In the genomic region with DNA sequence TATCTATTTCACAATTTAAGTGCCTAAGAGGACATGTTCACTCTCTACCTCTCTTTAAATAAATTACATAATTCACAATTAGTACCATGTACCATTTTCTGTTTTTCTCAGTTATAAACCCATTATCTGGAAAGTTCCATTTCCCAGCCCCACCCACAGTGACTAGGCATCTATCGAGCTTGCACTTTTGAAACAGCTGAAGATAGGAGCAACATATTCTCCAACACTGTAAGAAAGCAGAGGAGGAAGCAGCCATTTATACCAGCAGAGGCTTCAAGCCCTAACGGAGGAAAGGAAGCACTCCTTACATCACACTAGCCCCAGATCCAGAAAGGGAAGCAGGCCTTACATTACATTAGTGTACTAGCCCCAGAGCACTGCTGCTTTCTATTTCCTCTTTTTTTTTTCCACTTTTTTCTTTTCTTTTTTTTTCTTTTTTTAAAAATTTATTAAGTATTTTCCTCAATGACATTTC, we compare ENCODE assay signal across 7 mouse cellular contexts.
A peak's percentile ranks its signal among the peaks of the same experiment; 100 is the strongest.
DNase-seq lines count a peak whose midpoint lies in the region; ATAC-seq and TF ChIP-seq lines count a peak whose summit lies in the region.

No protein-coding gene starts in this region.

- H3K36me3 ChIP-seq in CH12.LX (replicated peaks in 1 of 2; ENCODE audit: control insufficient read depth in 1 of 2, insufficient read depth in 1 of 2, low read length in 1 of 2) = peaks cover 7 to 22% of the 10 kb centered on the region in 2 experiments
- H3K36me3 ChIP-seq in heart, postnatal 0 days (replicated peaks; ENCODE audit: control insufficient read depth, insufficient read depth, low read length) = no peaks in the 10 kb centered on the region

- no peaks in the 10 kb centered on the region for H3K9me3 ChIP-seq in CH12.LX (replicated peaks; ENCODE audit: low read length)
- H3K9me3 ChIP-seq in heart, postnatal 0 days (replicated peaks; ENCODE audit: control insufficient read depth, low read length) = no peaks in the 10 kb centered on the region

- TF ChIP-seq EP300 in CH12.LX (IDR thresholded peaks at IDR 0.05; ENCODE audit: low read length) = peak; percentile 74
- TF ChIP-seq EP300 in heart, postnatal 0 days (IDR thresholded peaks at IDR 0.05; ENCODE audit: low read depth) = no peak

- no peaks in the 10 kb centered on the region for H3K27me3 ChIP-seq in CH12.LX (replicated peaks)
- H3K27me3 ChIP-seq in heart, postnatal 0 days (ENCODE audit: control insufficient read depth, insufficient read depth, low read length) = no peaks in the 10 kb centered on the region

- TF ChIP-seq POLR2A in CH12.LX (IDR thresholded peaks at IDR 0.05; ENCODE audit: low read depth, low read length) = peak; percentile 52

- H3K27ac ChIP-seq in CH12.LX (ENCODE audit: insufficient read depth, low read depth) = peak overlapping the region; percentile 92
- peak overlapping the region; percentile 30; the same call in 1 of the 2 replicates for H3K27ac ChIP-seq in heart, postnatal 0 days (ENCODE audit: low read depth)

- TF ChIP-seq CTCF in CH12.LX (conservative IDR thresholded peaks at IDR 0.05 in 1 of 2, IDR thresholded peaks at IDR 0.05 in 1 of 2; ENCODE audit: low read depth in 2 of 2, low read length in 2 of 2) = no peak
- TF ChIP-seq CTCF in heart, postnatal 0 days (IDR thresholded peaks at IDR 0.05; ENCODE audit: low read depth) = no peak

- DNase-seq in A20 (ENCODE audit: low read depth, low spot score) = peak; percentile 63
- peak; percentile 82 for DNase-seq in CH12.LX (ENCODE audit: extremely low read depth)
- no peak for DNase-seq in heart, postnatal 0 days (ENCODE audit: low spot score)
- DNase-seq in cerebellum, postnatal 25 days = no peak
- DNase-seq in thymus, postnatal 25 days = no peak
- DNase-seq in adrenal gland, postnatal 4 days (ENCODE audit: low spot score in 2 of 2) = no peak

- H3K4me3 ChIP-seq in CH12.LX (replicated peaks in 1 of 3; ENCODE audit: low read depth in 2 of 3, low read length in 2 of 3, poor library complexity in 1 of 3) = no peak overlapping the region
- no peak overlapping the region for H3K4me3 ChIP-seq in heart, postnatal 0 days (ENCODE audit: low read depth, low read length)

- H3K9ac ChIP-seq in CH12.LX (ENCODE audit: insufficient read depth, low read depth) = peak overlapping the region; percentile 68
- H3K9ac ChIP-seq in heart, postnatal 0 days (replicated peaks; ENCODE audit: low read depth, low read length) = no peak overlapping the region

- in situ Hi-C loops in CH12.LX (cut with MboI; ENCODE audit: low pct_ligation_motif_present, low pct_unique_long_range_greater_than_20kb, low sequenced_read_pairs) = no loop called here

- peaks cover 24 to 86% of the 10 kb centered on the region in 2 experiments for H3K4me1 ChIP-seq in CH12.LX (ENCODE audit: control insufficient read depth in 1 of 2, insufficient read depth in 2 of 2)
- no peaks in the 10 kb centered on the region for H3K4me1 ChIP-seq in heart, postnatal 0 days (ENCODE audit: control insufficient read depth, insufficient read depth)

- H3K4me2 ChIP-seq in CH12.LX (ENCODE audit: insufficient read depth, low read depth, poor library complexity, severe bottlenecking) = peak overlapping the region; percentile 92
- no peak overlapping the region for H3K4me2 ChIP-seq in heart, postnatal 0 days (ENCODE audit: low read depth, low read length)

- dilution Hi-C loops in CH12.LX (cut with MboI; ENCODE audit: extremely low pct_ligation_motif_present, extremely low pct_unique_long_range_greater_than_20kb, low sequenced_read_pairs) = no loop called here

- no peak for TF ChIP-seq RAD21 in CH12.LX (IDR thresholded peaks at IDR 0.05; ENCODE audit: low read depth, low read length)

- H3K79me2 ChIP-seq in CH12.LX (replicated peaks; ENCODE audit: control insufficient read depth, extremely low read depth, insufficient read depth, poor library complexity, severe bottlenecking) = 0 out of 2 replicates have a peak, but pooled peaks cover 4% of the 10 kb centered on the region

- ATAC-seq in heart, postnatal 0 days (ENCODE audit: insufficient read depth, low read depth) = no peak
- ATAC-seq in megakaryocyte, adult 5-6 weeks (ENCODE audit: poor library complexity, severe bottlenecking) = peak; percentile 99

- WGBS in heart, postnatal 0 days = 39% methylated on average over 2 of the region's 2 CpGs

TF ChIP-seq in CH12.LX, 34 proteins besides CTCF, POLR2A, EP300 and RAD21:
- TF ChIP-seq UBTF (IDR thresholded peaks at IDR 0.05; ENCODE audit: low read depth, low read length) (no peak), JUND (conservative IDR thresholded peaks at IDR 0.05; ENCODE audit: low read depth, low read length) (0 out of 2 replicates have a peak, but pooled peaks have one; percentile 18), ZMIZ1 (IDR thresholded peaks at IDR 0.05; ENCODE audit: low read depth, low read length) (no peak), NELFE (IDR thresholded peaks at IDR 0.05; ENCODE audit: low read depth, low read length) (no peak), RCOR1 (conservative IDR thresholded peaks at IDR 0.05; ENCODE audit: low read depth, low read length) (no peak), ZNF384 (IDR thresholded peaks at IDR 0.05; ENCODE audit: low read depth, low read length) (peak; percentile 94), USF2 (conservative IDR thresholded peaks at IDR 0.05; ENCODE audit: low read depth, low read length) (no peak), ZC3H11A (IDR thresholded peaks at IDR 0.05; ENCODE audit: low read depth, low read length) (no peak), ELF1 (IDR thresholded peaks at IDR 0.05; ENCODE audit: low read depth, low read length) (0 out of 2 replicates have a peak, but pooled peaks have one; percentile 33), MAX (IDR thresholded peaks at IDR 0.05; ENCODE audit: low read length) (no peak), MEF2A (IDR thresholded peaks at IDR 0.05; ENCODE audit: borderline replicate concordance, low read depth, low read length) (peak; percentile 62; the same call in 1 of the 2 replicates), MYC (IDR thresholded peaks at IDR 0.05; ENCODE audit: low read depth, low read length) (no peak), ZKSCAN1 (IDR thresholded peaks at IDR 0.05; ENCODE audit: borderline replicate concordance, low read depth, low read length) (no peak), NRF1 (IDR thresholded peaks at IDR 0.05; ENCODE audit: low read depth, low read length) (no peak), CHD1 (IDR thresholded peaks at IDR 0.05; ENCODE audit: low read depth, low read length) (peak; percentile 84; the same call in 1 of the 2 replicates), CHD2 (IDR thresholded peaks at IDR 0.05; ENCODE audit: low read length) (no peak), KAT2A (IDR thresholded peaks at IDR 0.05; ENCODE audit: insufficient replicate concordance, low read length) (no peak), BHLHE40 (IDR thresholded peaks at IDR 0.05; ENCODE audit: low read depth, low read length) (peak; percentile 8; the same call in 1 of the 2 replicates), TBP (conservative IDR thresholded peaks at IDR 0.05; ENCODE audit: low read depth, low read length) (peak; percentile 63; the same call in 1 of the 2 replicates), SIN3A (IDR thresholded peaks at IDR 0.05; ENCODE audit: low read length) (0 out of 2 replicates have a peak, but pooled peaks have one; percentile 36), TCF12 (IDR thresholded peaks at IDR 0.05; ENCODE audit: low read depth, low read length) (no peak), ETS1 (conservative IDR thresholded peaks at IDR 0.05; ENCODE audit: low read depth, low read length) (peak; percentile 69), IRF4 (IDR thresholded peaks at IDR 0.05; ENCODE audit: low read depth, low read length) (peak; percentile 74), JUN (IDR thresholded peaks at IDR 0.05; ENCODE audit: insufficient read depth, low read depth, low read length) (no peak; the same call in 1 of the 2 replicates), POLR2AphosphoS2 (IDR thresholded peaks at IDR 0.05; ENCODE audit: low read depth, low read length) (no peak), USF1 (IDR thresholded peaks at IDR 0.05; ENCODE audit: low read depth, low read length) (no peak), MXI1 (IDR thresholded peaks at IDR 0.05; ENCODE audit: low read depth, low read length) (no peak), PAX5 (IDR thresholded peaks at IDR 0.05; ENCODE audit: low read length) (no peak), HCFC1 (IDR thresholded peaks at IDR 0.05; ENCODE audit: low read depth, low read length) (peak; percentile 34; the same call in 1 of the 2 replicates), SMC3 (IDR thresholded peaks at IDR 0.05; ENCODE audit: low read depth, low read length) (no peak), MAZ (IDR thresholded peaks at IDR 0.05; ENCODE audit: low read depth, low read length) (peak; percentile 43; the same call in 1 of the 2 replicates), MAFK (IDR thresholded peaks at IDR 0.05; ENCODE audit: insufficient replicate concordance, low read length) (0 out of 2 replicates have a peak, but pooled peaks have one; percentile 29)
TF ChIP-seq in CH12.LX: peak in this region for 13.

Comparison
In these comparisons a context has a peak if more than half of its experiments do, and no peak if none do; other contexts are left out.
1. DNase-seq: peak in A20 (single experiment) and CH12.LX (single experiment); none in heart, postnatal 0 days (single experiment), cerebellum, postnatal 25 days (0 of 2), thymus, postnatal 25 days (single experiment) and adrenal gland, postnatal 4 days (0 of 2).